Mouse (Mus musculus) limb, embryonic 11.5 days (tissue): Measurements from ENCODE around the gene Hist1h3g. TPM values are rescaled to one million over a fixed set of nuclear protein-coding genes. Genes with fewer than 3 reads are reported as not detected.

Source experiments
- ATAC-seq: fragments of 200-750 bp; cut with Nextera tagmentation; 2 replicates; pipeline ENCODE4 v1.8.0; 2017; ENCODE audit warnings: low read depth; ENCODE audit not compliant: insufficient number of reproducible peaks, low FRiP score, low TSS enrichment
- DNase-seq: peaks from one replicate; pipeline ENCODE4 v3.0.0-alpha.2; 2015; ENCODE audit warnings: low spot score
- H3K27ac ChIP-seq: fragments of 300-500 bp; sonication (generic); replicated peaks from 2 replicates; pipeline ENCODE4 v1.5.1; 2014; ENCODE audit warnings: low read depth, mild to moderate bottlenecking, low read length
- H3K27me3 ChIP-seq: fragments of 300-500 bp; sonication (generic); 2 replicates; pipeline ENCODE4 v1.6.1; 2014; ENCODE audit warnings: mild to moderate bottlenecking, low read length, mixed read lengths; ENCODE audit not compliant: control insufficient read depth, insufficient read depth
- H3K36me3 ChIP-seq: fragments of 300-500 bp; sonication (generic); 2 replicates; pipeline ENCODE4 v1.6.1; 2014; ENCODE audit warnings: mild to moderate bottlenecking, low read length, moderate library complexity, mixed read lengths; ENCODE audit not compliant: control insufficient read depth, insufficient read depth
- H3K4me1 ChIP-seq: fragments of 300-500 bp; sonication (generic); 2 replicates; pipeline ENCODE4 v1.6.1; 2014; ENCODE audit warnings: low read length, mixed read lengths; ENCODE audit not compliant: control insufficient read depth, insufficient read depth
- H3K4me2 ChIP-seq: fragments of 300-500 bp; sonication (generic); 2 replicates; pipeline ENCODE4 v1.6.1; 2014; ENCODE audit warnings: low read depth, mild to moderate bottlenecking, moderate library complexity; ENCODE audit not compliant: severe bottlenecking
- H3K4me3 ChIP-seq: fragments of 300-500 bp; sonication (generic); 2 replicates; pipeline ENCODE4 v1.5.1; 2014; ENCODE audit warnings: low read depth, low read length
- H3K9ac ChIP-seq: fragments of 300-500 bp; sonication (generic); 2 replicates; pipeline ENCODE4 v1.6.1; 2014; ENCODE audit warnings: mild to moderate bottlenecking, low read length
- H3K9me3 ChIP-seq: fragments of 300-500 bp; sonication (generic); 2 replicates; pipeline ENCODE4 v1.6.1; 2016; ENCODE audit warnings: low read length; ENCODE audit not compliant: control insufficient read depth
- WGBS: fragments of 180-500 bp; shearing (Covaris S2); extraction: QIAGEN DNeasy Blood & Tissue Kit; methylation state at CpG from one replicate; pipeline ENCODE4 v1.1.7; 2014; 5-methylcytosine and 5-hydroxymethylcytosine counted together
- microRNA-seq: library from miRNA; unstranded; fragments of <30 nt; microRNA quantifications from one replicate; pipeline ENCODE4, GENCODE M21; 2016
- polyA plus RNA-seq: library from polyadenylated mRNA; unstranded; fragments of >200 nt; fragmentation: Nextera tagmentation; extraction: Ambion mirVana; gene quantifications from 2 replicates; pipeline ENCODE4 v1.2.1, GENCODE M21; 2014

The Hist1h3g gene
- polyA plus RNA-seq, 1 experiment from 2014 or later: 9.4 TPM

GRCm38 (mm10) chr13:23581408-23582218 lies 46.4 kb downstream of the Hist1h3g start, which contains the start of gene Hist1h4d:
Gene Hist1h4d, plus strand, starts transcription at chr13:23581598.
- Histone ChIP-seq H3K27ac (peak within 1 kb of the TSS; percentile 98), H3K9me3 (no peaks in the 10 kb centered on the region), H3K4me3 (peak within 1 kb of the TSS; percentile 54), H3K36me3 (no peaks in the 10 kb centered on the region), H3K4me2 (peak within 1 kb of the TSS; percentile 82), H3K9ac (peak within 1 kb of the TSS; percentile 83), H3K27me3 (no peaks in the 10 kb centered on the region), H3K4me1 (peaks cover 11% of the 10 kb centered on the region)
- 0% methylated on average over 41 of the region's 43 CpGs for WGBS
- ATAC-seq (peak; percentile 89), DNase-seq (peak; percentile 99)

GRCm38 (mm10) chr13:23582219-23583056 lies 47.2 kb downstream of the Hist1h3g start:
- Histone ChIP-seq H3K4me3 (peak overlapping the region; percentile 54), H3K4me2 (peak overlapping the region; percentile 82), H3K27me3 (no peaks in the 10 kb centered on the region), H3K4me1 (peaks cover 9% of the 10 kb centered on the region; the same call in 1 of the 2 replicates), H3K9ac (peak overlapping the region; percentile 83), H3K36me3 (no peaks in the 10 kb centered on the region), H3K9me3 (no peaks in the 10 kb centered on the region), H3K27ac (peak overlapping the region; percentile 98)
- ATAC-seq: no peak
- WGBS: 4% methylated on average over 6 of the region's 6 CpGs
- peak; percentile 58 for DNase-seq

GRCm38 (mm10) chr13:23583387-23584068 lies 48.3 kb downstream of the Hist1h3g start:
- DNase-seq (peak; percentile 32), ATAC-seq (no peak)
- H3K9ac ChIP-seq: peak overlapping the region; percentile 17; the same call in 1 of the 2 replicates
- H3K4me2 ChIP-seq: no peak overlapping the region
- no peak overlapping the region for H3K4me3 ChIP-seq
- H3K27ac ChIP-seq: peak overlapping the region; percentile 98
- no peaks in the 10 kb centered on the region for H3K36me3 ChIP-seq
- H3K9me3 ChIP-seq: no peaks in the 10 kb centered on the region
- H3K4me1 ChIP-seq: peaks cover 9% of the 10 kb centered on the region; the same call in 1 of the 2 replicates
- H3K27me3 ChIP-seq: no peaks in the 10 kb centered on the region

- Histone ChIP-seq H3K27me3 (no peaks in the 10 kb centered on the region), H3K9ac (peak overlapping the region; percentile 77), H3K9me3 (no peaks in the 10 kb centered on the region), H3K4me2 (peak overlapping the region; percentile 70), H3K4me1 (peaks cover 9% of the 10 kb centered on the region; the same call in 1 of the 2 replicates), H3K27ac (peak overlapping the region; percentile 98), H3K4me3 (peak overlapping the region; percentile 39; the same call in 1 of the 2 replicates), H3K36me3 (no peaks in the 10 kb centered on the region)
- peak; percentile 50 for DNase-seq
- no peak for ATAC-seq
Measured at GRCm38 (mm10) chr13:23584331-23584730, 49.1 kb downstream of the Hist1h3g start.

GRCm38 (mm10) chr13:23585029-23585441 lies 49.8 kb downstream of the Hist1h3g start:
- under 1% methylated on average over 21 of the region's 21 CpGs for whole genome bisulfite sequencing

More at GRCm38 (mm10) chr13:23585029-23585441, 49.8 kb downstream of the Hist1h3g start:
- DNase-seq: peak; percentile 87
- Histone ChIP-seq H3K9me3 (no peaks in the 10 kb centered on the region), H3K27me3 (no peaks in the 10 kb centered on the region), H3K4me2 (peak overlapping the region; percentile 70), H3K4me1 (peaks cover 9% of the 10 kb centered on the region; the same call in 1 of the 2 replicates), H3K36me3 (no peaks in the 10 kb centered on the region), H3K9ac (peak overlapping the region; percentile 77), H3K27ac (peak overlapping the region; percentile 98), H3K4me3 (peak overlapping the region; percentile 39)
- ATAC-seq: no peak

Small RNAs within 50 kb of the gene (microRNA-seq; reads per million reads assigned to microRNA genes)
- gene Gm44297: not detected
- gene Gm44359: not detected
- gene Gm44394: not detected
- 0.92 reads per million for gene n-TStga1

Other genes starting within 250 kb of the Hist1h3g start
- gene Zfp322a, start 166.2 kb upstream of the Hist1h3g start, polyA plus RNA-seq: 71.9 and 76.4 TPM in 2 replicates
- gene Abt1, start 111.6 kb upstream of the Hist1h3g start, polyA plus RNA-seq: 16.3 and 17.4 TPM in 2 replicates
- gene Btn1a1, start 69.5 kb upstream of the Hist1h3g start, polyA plus RNA-seq: not detected in 2 replicates
- gene Btn2a2, start 46.6 kb upstream of the Hist1h3g start, polyA plus RNA-seq: 1.3 and 2.2 TPM in 2 replicates
- gene Hist1h4h, start 4.4 kb upstream of the Hist1h3g start, polyA plus RNA-seq: 4.0 and 5.6 TPM in 2 replicates
- 5.1 and 7.9 TPM in 2 replicates for gene Hist1h2af, start 1.5 kb upstream of the Hist1h3g start, polyA plus RNA-seq
- 0.79 and 1.0 TPM in 2 replicates for gene Hist1h2bh, start 8.0 kb downstream of the Hist1h3g start, polyA plus RNA-seq
- 1.4 and 2.0 TPM in 2 replicates for gene Hist1h3f, start 8.6 kb downstream of the Hist1h3g start, polyA plus RNA-seq
- 0.67 and 2.3 TPM in 2 replicates for gene Hist1h4f, start 16.2 kb downstream of the Hist1h3g start, polyA plus RNA-seq
- 0.54 and 0.56 TPM in 2 replicates for gene Hist1h1d, start 17.8 kb downstream of the Hist1h3g start, polyA plus RNA-seq
- 9.6 and 9.8 TPM in 2 replicates for gene Hist1h3e, start 26.9 kb downstream of the Hist1h3g start, polyA plus RNA-seq
- 98.4 and 102 TPM in 2 replicates for gene Hist1h2ae, start 35.8 kb downstream of the Hist1h3g start, polyA plus RNA-seq
- gene Hist1h2bg, start 36.0 kb downstream of the Hist1h3g start, polyA plus RNA-seq: 8.2 and 10.0 TPM in 2 replicates
- gene Hist1h2bf, start 38.8 kb downstream of the Hist1h3g start, polyA plus RNA-seq: 4.5 and 5.4 TPM in 2 replicates
- 2.2 and 3.1 TPM in 2 replicates for gene Hist1h2ad, start 39.0 kb downstream of the Hist1h3g start, polyA plus RNA-seq
- gene Hist1h3d, start 40.3 kb downstream of the Hist1h3g start, polyA plus RNA-seq: 12.6 and 13.2 TPM in 2 replicates
- gene Hist1h4d, start 46.2 kb downstream of the Hist1h3g start, polyA plus RNA-seq: 133 and 134 TPM in 2 replicates
- gene Hist1h2be, start 85.7 kb downstream of the Hist1h3g start, polyA plus RNA-seq: 3.1 and 3.9 TPM in 2 replicates
- gene Hist1h1e, start 87.1 kb downstream of the Hist1h3g start, polyA plus RNA-seq: 20.3 and 24.6 TPM in 2 replicates
- gene Hist1h2ac, start 148.5 kb downstream of the Hist1h3g start, polyA plus RNA-seq: 0.96 and 1.0 TPM in 2 replicates
- 19.9 and 21.1 TPM in 2 replicates for gene Hist1h2bc, start 148.8 kb downstream of the Hist1h3g start, polyA plus RNA-seq
- gene Hist1h1t, start 160.4 kb downstream of the Hist1h3g start, polyA plus RNA-seq: 0.28 TPM in 1 of 2 replicates, not detected in the other
- gene Hist1h4c, start 163.0 kb downstream of the Hist1h3g start, polyA plus RNA-seq: 6.6 and 7.9 TPM in 2 replicates
- 2.1 and 3.7 TPM in 2 replicates for gene Hfe, start 175.4 kb downstream of the Hist1h3g start, polyA plus RNA-seq
- 15.4 and 16.6 TPM in 2 replicates for gene Hist1h1c, start 203.4 kb downstream of the Hist1h3g start, polyA plus RNA-seq
- 13.3 and 14.0 TPM in 2 replicates for gene Hist1h3c, start 210.2 kb downstream of the Hist1h3g start, polyA plus RNA-seq
- gene Hist1h2bb, start 211.3 kb downstream of the Hist1h3g start, polyA plus RNA-seq: 1.7 and 3.4 TPM in 2 replicates
- 63.8 and 65.5 TPM in 2 replicates for gene Hist1h2ab, start 215.7 kb downstream of the Hist1h3g start, polyA plus RNA-seq
- gene Hist1h3b, start 216.8 kb downstream of the Hist1h3g start, polyA plus RNA-seq: 7.5 and 12.0 TPM in 2 replicates
- 6.3 and 7.9 TPM in 2 replicates for gene Hist1h4b, start 221.6 kb downstream of the Hist1h3g start, polyA plus RNA-seq
- 0.35 and 0.78 TPM in 2 replicates for gene Hist1h4a, start 225.8 kb downstream of the Hist1h3g start, polyA plus RNA-seq
- gene Hist1h3a, start 227.0 kb downstream of the Hist1h3g start, polyA plus RNA-seq: 5.1 and 5.4 TPM in 2 replicates
- gene Hist1h1a, start 228.2 kb downstream of the Hist1h3g start, polyA plus RNA-seq: 2.8 and 4.1 TPM in 2 replicates
- 0.30 TPM in 1 of 2 replicates, not detected in the other for gene Trim38, start 234.5 kb downstream of the Hist1h3g start, polyA plus RNA-seq